In the genomic region with DNA sequence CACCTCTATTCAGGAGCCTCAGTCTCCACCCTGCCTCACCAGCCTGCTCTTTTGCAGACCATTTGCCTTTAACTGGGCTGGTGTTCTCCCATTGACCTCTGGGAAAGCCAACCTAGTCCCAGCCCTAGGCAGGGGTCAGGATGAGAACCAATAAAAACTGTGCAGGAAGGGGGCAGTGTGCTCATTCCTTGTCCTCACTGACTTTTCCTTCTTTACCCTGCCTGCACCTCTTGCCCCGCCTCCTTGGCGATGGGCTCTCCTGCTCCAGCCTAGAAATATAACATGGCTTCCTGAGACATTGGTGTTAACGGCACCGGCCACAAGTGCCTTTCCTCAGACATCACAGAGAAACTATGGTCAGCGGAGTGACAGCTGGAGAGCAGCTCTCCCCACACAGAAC, we compare ENCODE assay signal across 14 mouse cellular contexts.
"Had no signal": no experiment of that assay in that cellular context is flagged by ENCODE, and none has a peak within 500 bp of the region (broad histone marks: within the 10 kb centered on the region; RNA-seq: fewer than 3 reads in every experiment).

No protein-coding gene starts in this region.

- H3K27me3 ChIP-seq: liver, embryonic 15.5 days; midbrain, embryonic 13.5 days; neural tube, embryonic 15.5 days had no signal

- H3K4me1 ChIP-seq: liver, embryonic 15.5 days; midbrain, embryonic 13.5 days; neural tube, embryonic 15.5 days had no signal

- H3K9me3 ChIP-seq: limb, embryonic 10.5 days; liver, embryonic 15.5 days; midbrain, embryonic 13.5 days had no signal

- H3K4me3 ChIP-seq: layer of hippocampus, adult 2 months; limb, embryonic 10.5 days; liver, embryonic 15.5 days; midbrain, embryonic 13.5 days; myocyte; neural tube, embryonic 15.5 days had no signal

- H3K27ac ChIP-seq: layer of hippocampus, adult 2 months; limb, embryonic 10.5 days; liver, embryonic 15.5 days; midbrain, embryonic 13.5 days; neural tube, embryonic 15.5 days had no signal

- H3K36me3 ChIP-seq: limb, embryonic 10.5 days; liver, embryonic 15.5 days; midbrain, embryonic 13.5 days; neural tube, embryonic 15.5 days had no signal

- DNase-seq: kidney, adult 8-10 months; kidney, postnatal 10 days; kidney, postnatal 4 days; lung, embryonic 14.5 days; right cerebral cortex, postnatal 4 days; spleen, adult 18-20 months; thymus, adult 2 months; thymus, postnatal 25 days had no signal

- H3K9ac ChIP-seq: liver, embryonic 15.5 days; lung, embryonic 14.5 days; midbrain, embryonic 13.5 days; neural tube, embryonic 15.5 days had no signal
